Mouse (Mus musculus) yolk sac, embryonic 10.5 days (tissue): ENCODE results near the gene Mif4gd.
"Not testable (repeated sequence)": the region's sequence is repeated elsewhere in the genome, so short reads cannot be mapped to it uniquely, and the experiment has no call there.

ENCODE experiments used
- DNase-seq: peaks from one replicate; pipeline ENCODE4 v3.0.0-alpha.2; 2017; ENCODE audit warnings: low spot score

Mif4gd gene

GRCm38 (mm10) chr11:115612410-115613137 lies at the start of gene Mif4gd:
Gene Mif4gd, minus strand, starts transcription at chr11:115612969.
- peak; percentile 95 for DNase-seq

- DNase-seq: no peak
Measured at GRCm38 (mm10) chr11:115660376-115660775, 47.6 kb upstream of the Mif4gd start.

- DNase-seq: no peak
Measured at GRCm38 (mm10) chr11:115658521-115658920, 45.8 kb upstream of the Mif4gd start.

GRCm38 (mm10) chr11:115654128-115654527 lies 41.4 kb upstream of the Mif4gd start:
- no peak for DNase-seq

- no peak for DNase-seq
Measured at GRCm38 (mm10) chr11:115653194-115653593, 40.4 kb upstream of the Mif4gd start.

- no peak for DNase-seq
Measured at GRCm38 (mm10) chr11:115651680-115652079, 38.9 kb upstream of the Mif4gd start.

GRCm38 (mm10) chr11:115649706-115650105 lies 36.9 kb upstream of the Mif4gd start:
- DNase-seq: no peak

- DNase-seq: peak; percentile 26
Measured at GRCm38 (mm10) chr11:115647459-115647858, 34.7 kb upstream of the Mif4gd start.

- DNase-seq: no peak
Measured at GRCm38 (mm10) chr11:115646439-115646838, 33.7 kb upstream of the Mif4gd start.

GRCm38 (mm10) chr11:115645498-115645897 lies 32.7 kb upstream of the Mif4gd start:
- not testable (repeated sequence) for DNase-seq

GRCm38 (mm10) chr11:115644308-115644707 lies 31.5 kb upstream of the Mif4gd start:
- no peak for DNase-seq

GRCm38 (mm10) chr11:115643265-115643664 lies 30.5 kb upstream of the Mif4gd start:
- no peak for DNase-seq

- DNase-seq: no peak
Measured at GRCm38 (mm10) chr11:115642705-115643104, 29.9 kb upstream of the Mif4gd start.

- DNase-seq: no peak
Measured at GRCm38 (mm10) chr11:115641664-115642036, 28.9 kb upstream of the Mif4gd start.

- DNase-seq: no peak
Measured at GRCm38 (mm10) chr11:115640978-115641663, 28.4 kb upstream of the Mif4gd start.

GRCm38 (mm10) chr11:115640311-115640828 lies 27.6 kb upstream of the Mif4gd start:
- no peak for DNase-seq

- DNase-seq: no peak
Measured at GRCm38 (mm10) chr11:115639540-115639939, 26.8 kb upstream of the Mif4gd start.

- no peak for DNase-seq
Measured at GRCm38 (mm10) chr11:115638498-115639409, 26.0 kb upstream of the Mif4gd start.

- no peak for DNase-seq
Measured at GRCm38 (mm10) chr11:115636960-115637359, 24.2 kb upstream of the Mif4gd start.

GRCm38 (mm10) chr11:115635484-115635883 lies 22.7 kb upstream of the Mif4gd start:
- DNase-seq: no peak

- no peak for DNase-seq
Measured at GRCm38 (mm10) chr11:115635041-115635440, 22.3 kb upstream of the Mif4gd start.

- DNase-seq: no peak
Measured at GRCm38 (mm10) chr11:115634109-115634508, 21.3 kb upstream of the Mif4gd start.
